Mouse (Mus musculus) naive thymus-derived CD4-positive, alpha-beta T cell, adult 2 months (primary cell): ENCODE measurements around the gene B4galt5.

Experiments
- DNase-seq: peaks from one replicate; pipeline ENCODE4 v3.0.0-alpha.2; 2011; ENCODE audit warnings: low read depth

B4galt5 gene

GRCm38 (mm10) chr2:167304651-167305381, 44.2 kb downstream of the B4galt5 start:
- DNase-seq: no peak

- DNase-seq: no peak
Observed at GRCm38 (mm10) chr2:167303806-167304205, 45.2 kb downstream of the B4galt5 start.

GRCm38 (mm10) chr2:167303196-167303595, 45.8 kb downstream of the B4galt5 start:
- DNase-seq: no peak

GRCm38 (mm10) chr2:167302641-167303040, 46.3 kb downstream of the B4galt5 start:
- no peak for DNase-seq

- DNase-seq: no peak
Observed at GRCm38 (mm10) chr2:167302031-167302430, 47.0 kb downstream of the B4galt5 start.

GRCm38 (mm10) chr2:167301601-167302000, 47.4 kb downstream of the B4galt5 start:
- DNase-seq: no peak

GRCm38 (mm10) chr2:167300943-167301497, 48.0 kb downstream of the B4galt5 start:
- no peak for DNase-seq

- no peak for DNase-seq
Observed at GRCm38 (mm10) chr2:167299861-167300667, 48.9 kb downstream of the B4galt5 start.

GRCm38 (mm10) chr2:167298729-167299705, 50.0 kb downstream of the B4galt5 start:
- DNase-seq: no peak

- no peak for DNase-seq
Observed at GRCm38 (mm10) chr2:167297985-167298384, 51.0 kb downstream of the B4galt5 start.

- DNase-seq: no peak
Observed at GRCm38 (mm10) chr2:167294926-167295325, 54.1 kb downstream of the B4galt5 start.

- DNase-seq: no peak
Observed at GRCm38 (mm10) chr2:167294216-167294615, 54.8 kb downstream of the B4galt5 start.

- DNase-seq: no peak
Observed at GRCm38 (mm10) chr2:167293289-167294085, 55.5 kb downstream of the B4galt5 start.

- no peak for DNase-seq
Observed at GRCm38 (mm10) chr2:167292854-167293253, 56.1 kb downstream of the B4galt5 start.

GRCm38 (mm10) chr2:167292151-167292591, 56.8 kb downstream of the B4galt5 start:
- DNase-seq: no peak

GRCm38 (mm10) chr2:167291656-167292055, 57.3 kb downstream of the B4galt5 start:
- no peak for DNase-seq

GRCm38 (mm10) chr2:167281461-167281860, 67.5 kb downstream of the B4galt5 start:
- no peak for DNase-seq

- no peak for DNase-seq
Observed at GRCm38 (mm10) chr2:167280986-167281310, 68.0 kb downstream of the B4galt5 start.

GRCm38 (mm10) chr2:167280090-167280985, 68.6 kb downstream of the B4galt5 start:
- DNase-seq: peak; percentile 86
